Mouse (Mus musculus): ENCODE measurements around the gene Tecpr1.

- TF ChIP-seq GATA1 (IDR thresholded peaks at IDR 0.05; ENCODE audit: borderline replicate concordance, low read length) (no peak), FLI1 (IDR thresholded peaks at IDR 0.05; ENCODE audit: low read length) (no peak)
Observed at GRCm38 (mm10) chr5:144263082-144263481, 39.7 kb upstream of the Tecpr1 start.
